Mouse (Mus musculus) lung, embryonic 16.5 days (tissue): ENCODE results near the gene Tedc2. TPM values are rescaled to one million over a fixed set of nuclear protein-coding genes. Genes with fewer than 3 reads are reported as not detected.

Experiments
- ATAC-seq: fragments of 200-750 bp; cut with Nextera tagmentation; 2 replicates; pipeline ENCODE4 v1.8.0; 2017; ENCODE audit warnings: low read depth, mild to moderate bottlenecking, moderate library complexity
- H3K27ac ChIP-seq: fragments of 300-500 bp; sonication (generic); 2 replicates; pipeline ENCODE4 v1.5.1; 2014; ENCODE audit warnings: mild to moderate bottlenecking, control low read depth, low read length
- H3K27me3 ChIP-seq: fragments of 300-500 bp; sonication (generic); 2 replicates; pipeline ENCODE4 v1.6.1; 2014; ENCODE audit warnings: low read depth, low read length, mixed read lengths; ENCODE audit not compliant: control insufficient read depth, insufficient read depth
- H3K36me3 ChIP-seq: fragments of 300-500 bp; sonication (generic); 2 replicates; pipeline ENCODE4 v1.6.1; 2014; ENCODE audit warnings: low read length; ENCODE audit not compliant: control insufficient read depth, insufficient read depth
- H3K4me1 ChIP-seq: fragments of 300-500 bp; sonication (generic); replicated peaks from 2 replicates; pipeline ENCODE4 v1.6.1; 2014; ENCODE audit warnings: low read length, mixed read lengths; ENCODE audit not compliant: control insufficient read depth, insufficient read depth
- H3K4me2 ChIP-seq: fragments of 300-500 bp; sonication (generic); 2 replicates; pipeline ENCODE4 v1.6.1; 2014; ENCODE audit warnings: low read depth, low read length, control low read depth
- H3K4me3 ChIP-seq: fragments of 300-500 bp; sonication (generic); 2 replicates; pipeline ENCODE4 v1.5.1; 2014; ENCODE audit warnings: mild to moderate bottlenecking, low read length, control low read depth
- H3K9ac ChIP-seq: fragments of 300-500 bp; sonication (generic); 2 replicates; pipeline ENCODE4 v1.6.1; 2014; ENCODE audit warnings: low read length, control low read depth
- H3K9me3 ChIP-seq: fragments of 300-500 bp; sonication (generic); 2 replicates; pipeline ENCODE4 v1.6.1; 2016; ENCODE audit warnings: low read length; ENCODE audit not compliant: control insufficient read depth
- WGBS: fragments of 180-500 bp; shearing (Covaris S2); extraction: QIAGEN DNeasy Blood & Tissue Kit; methylation state at CpG from one replicate; pipeline ENCODE4 v1.1.7; 2014; 5-methylcytosine and 5-hydroxymethylcytosine counted together
- polyA plus RNA-seq: library from polyadenylated mRNA; unstranded; fragments of >200 nt; fragmentation: Nextera tagmentation; extraction: Ambion mirVana; gene quantifications from 2 replicates; pipeline ENCODE4 v1.2.1, GENCODE M21; 2015

The Tedc2 gene
- polyA plus RNA-seq, 1 experiment from 2014 or later = 11.3 TPM

DNA sequence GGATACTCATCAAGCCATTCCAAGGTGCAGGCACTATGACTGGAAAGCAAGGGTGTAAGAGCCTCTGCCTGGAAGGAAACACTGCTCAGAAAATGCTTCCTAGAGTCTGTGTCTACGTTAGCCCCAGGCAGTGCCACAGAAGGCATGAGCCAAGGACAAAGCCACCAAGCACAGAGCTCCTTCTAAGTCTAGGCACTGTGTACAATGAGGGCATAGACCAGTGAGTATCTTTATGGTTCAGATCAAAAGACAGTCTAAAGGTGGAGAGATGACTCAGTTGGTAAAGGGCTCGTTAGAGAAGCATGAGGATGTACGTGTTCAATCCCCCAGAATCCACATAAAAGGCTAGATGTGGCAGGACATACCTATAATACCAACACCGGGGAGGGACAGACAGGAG is 19.6 kb downstream of the Tedc2 start:
- Histone ChIP-seq H3K27me3 (peaks cover 3% of the 10 kb centered on the region), H3K9ac (no peak overlapping the region), H3K9me3 (no peaks in the 10 kb centered on the region), H3K27ac (no peak overlapping the region), H3K4me2 (no peak overlapping the region), H3K4me3 (no peak overlapping the region), H3K36me3 (no peaks in the 10 kb centered on the region), H3K4me1 (peaks cover 14% of the 10 kb centered on the region)
- no peak for ATAC-seq
- WGBS = 70% methylated on average over 4 of the region's 4 CpGs

GRCm38 (mm10) chr17:24199741-24200140 is 20.9 kb downstream of the Tedc2 start:
- 60% methylated on average over 4 of the region's 4 CpGs for WGBS
- Histone ChIP-seq H3K36me3 (no peaks in the 10 kb centered on the region), H3K9me3 (no peaks in the 10 kb centered on the region), H3K4me3 (no peak overlapping the region), H3K4me2 (no peak overlapping the region), H3K27ac (no peak overlapping the region), H3K27me3 (no peaks in the 10 kb centered on the region), H3K9ac (no peak overlapping the region), H3K4me1 (peaks cover 7% of the 10 kb centered on the region)
- no peak for ATAC-seq

DNA sequence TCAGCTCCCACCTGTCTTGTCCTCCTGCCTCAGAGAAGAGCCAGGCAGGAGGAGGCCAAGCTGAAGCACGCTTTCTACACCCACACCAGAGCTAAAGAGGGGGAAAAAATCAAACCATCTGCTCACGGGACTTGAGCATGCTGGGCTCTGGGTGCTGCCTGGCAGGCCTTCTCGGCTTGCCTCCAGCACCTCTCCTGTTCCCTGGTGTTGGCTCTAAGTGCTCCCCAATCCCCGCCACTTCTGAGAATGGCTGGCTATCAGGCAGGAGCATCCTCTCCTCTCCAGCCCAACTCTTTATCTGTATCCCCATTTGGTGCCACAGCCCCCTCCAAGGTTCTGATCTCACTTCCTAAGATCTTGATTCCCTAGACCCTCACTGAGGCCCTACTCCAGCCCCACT is 21.4 kb downstream of the Tedc2 start:
- H3K9ac ChIP-seq = no peak overlapping the region
- H3K27me3 ChIP-seq = no peaks in the 10 kb centered on the region
- H3K4me3 ChIP-seq = no peak overlapping the region
- no peaks in the 10 kb centered on the region for H3K36me3 ChIP-seq
- no peaks in the 10 kb centered on the region for H3K9me3 ChIP-seq
- 74% methylated on average over 4 of the region's 4 CpGs for WGBS
- no peak for ATAC-seq
- H3K4me1 ChIP-seq = peaks cover 2% of the 10 kb centered on the region; the same call in 1 of the 2 replicates
- no peak overlapping the region for H3K27ac ChIP-seq
- no peak overlapping the region for H3K4me2 ChIP-seq

- Histone ChIP-seq H3K36me3 (no peaks in the 10 kb centered on the region), H3K27ac (no peak overlapping the region), H3K4me2 (no peak overlapping the region), H3K27me3 (no peaks in the 10 kb centered on the region), H3K4me1 (no peaks in the 10 kb centered on the region; the same call in 1 of the 2 replicates), H3K4me3 (no peak overlapping the region), H3K9ac (no peak overlapping the region), H3K9me3 (no peaks in the 10 kb centered on the region)
- ATAC-seq = no peak
- WGBS = 51% methylated on average over 15 of the region's 15 CpGs
These were observed 23.4 kb downstream of the Tedc2 start for GRCm38 (mm10) chr17:24197032-24197824.

- 51% methylated on average over 2 of the region's 2 CpGs for WGBS
- no peak overlapping the region for H3K4me3 ChIP-seq
- H3K27ac ChIP-seq = no peak overlapping the region
- H3K27me3 ChIP-seq = no peaks in the 10 kb centered on the region
- H3K4me1 ChIP-seq = no peaks in the 10 kb centered on the region; the same call in 1 of the 2 replicates
- H3K36me3 ChIP-seq = no peaks in the 10 kb centered on the region
- H3K9ac ChIP-seq = no peak overlapping the region
- no peak for ATAC-seq
- no peaks in the 10 kb centered on the region for H3K9me3 ChIP-seq
- no peak overlapping the region for H3K4me2 ChIP-seq
These were observed 25.3 kb downstream of the Tedc2 start for GRCm38 (mm10) chr17:24195349-24195748.

DNA sequence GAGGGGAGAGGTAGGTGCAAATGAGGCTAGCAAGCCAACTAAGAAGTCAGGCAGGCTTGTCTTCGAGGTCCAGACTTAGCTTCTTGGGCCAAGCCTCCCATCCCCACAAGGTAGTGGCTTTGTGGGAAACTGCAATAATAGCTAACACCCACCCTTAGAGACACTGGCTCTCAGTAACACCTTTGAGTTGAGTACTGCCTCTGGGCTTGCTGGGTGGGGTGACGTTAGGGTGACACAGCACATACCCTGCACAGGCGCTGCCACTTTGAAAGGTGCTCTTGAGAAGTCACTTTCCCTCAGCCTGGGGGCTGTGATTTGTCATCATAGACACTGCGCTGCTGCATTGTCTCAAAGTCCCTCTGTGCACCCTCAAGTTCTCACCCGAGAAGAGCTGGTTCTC is 26.9 kb downstream of the Tedc2 start:
- H3K4me1 ChIP-seq = no peaks in the 10 kb centered on the region
- WGBS = 79% methylated on average over 5 of the region's 5 CpGs
- H3K4me2 ChIP-seq = no peak overlapping the region
- H3K9ac ChIP-seq = no peak overlapping the region
- ATAC-seq = no peak
- H3K36me3 ChIP-seq = no peaks in the 10 kb centered on the region
- no peaks in the 10 kb centered on the region for H3K27me3 ChIP-seq
- H3K4me3 ChIP-seq = no peak overlapping the region
- H3K27ac ChIP-seq = no peak overlapping the region
- no peaks in the 10 kb centered on the region for H3K9me3 ChIP-seq

- 86% methylated on average over 8 of the region's 8 CpGs for WGBS
- ATAC-seq = no peak
- Histone ChIP-seq H3K9me3 (no peaks in the 10 kb centered on the region), H3K9ac (no peak overlapping the region), H3K4me2 (no peak overlapping the region), H3K27me3 (no peaks in the 10 kb centered on the region), H3K4me1 (no peaks in the 10 kb centered on the region), H3K36me3 (no peaks in the 10 kb centered on the region), H3K27ac (no peak overlapping the region), H3K4me3 (no peak overlapping the region)
These were observed 27.4 kb downstream of the Tedc2 start for GRCm38 (mm10) chr17:24193268-24193667.

DNA sequence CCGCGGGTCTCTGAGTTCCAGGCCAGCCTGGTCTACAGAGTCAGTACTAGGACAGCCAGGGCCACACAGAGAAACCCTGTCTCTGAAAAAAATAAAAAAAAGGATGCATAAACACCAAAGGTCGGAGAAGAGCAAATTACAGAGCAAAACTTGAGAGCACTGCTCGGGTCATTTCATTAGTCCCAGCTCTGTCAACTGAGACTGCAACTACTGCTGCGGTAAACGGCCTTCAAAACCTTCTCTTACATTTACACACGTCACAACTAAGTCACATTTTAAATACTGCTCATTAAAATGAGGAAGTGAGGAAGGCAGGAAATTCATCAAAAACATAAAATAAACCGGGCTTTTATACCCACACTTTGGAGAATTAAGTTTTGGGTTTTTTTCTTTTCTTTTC is 27.8 kb downstream of the Tedc2 start:
- no peak overlapping the region for H3K4me2 ChIP-seq
- no peak for ATAC-seq
- 71% methylated on average over 8 of the region's 8 CpGs for WGBS
- no peaks in the 10 kb centered on the region for H3K9me3 ChIP-seq
- H3K36me3 ChIP-seq = no peaks in the 10 kb centered on the region
- no peak overlapping the region for H3K4me3 ChIP-seq
- H3K9ac ChIP-seq = no peak overlapping the region
- H3K4me1 ChIP-seq = no peaks in the 10 kb centered on the region
- no peak overlapping the region for H3K27ac ChIP-seq
- H3K27me3 ChIP-seq = no peaks in the 10 kb centered on the region

DNA sequence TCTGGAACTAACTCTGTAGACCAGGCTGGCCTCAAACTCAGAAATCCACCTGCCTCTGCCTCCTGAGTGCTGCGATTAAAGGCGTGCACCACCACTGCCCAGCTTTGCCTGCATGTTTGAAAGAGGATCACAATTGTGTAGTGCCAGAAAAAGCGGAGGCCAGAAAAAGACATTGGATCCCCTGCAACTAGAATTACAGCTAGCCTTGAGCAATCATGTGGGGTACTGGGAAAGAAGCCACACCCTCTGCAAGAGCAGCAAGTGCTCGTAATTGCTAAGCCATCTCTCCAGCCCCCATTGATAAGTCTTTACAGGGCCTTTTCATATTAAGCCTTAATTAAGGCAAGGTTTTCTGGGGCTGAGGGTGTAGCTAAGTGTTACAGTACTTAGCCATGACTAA is 29.2 kb downstream of the Tedc2 start:
- Histone ChIP-seq H3K27ac (no peak overlapping the region), H3K9ac (no peak overlapping the region), H3K27me3 (no peaks in the 10 kb centered on the region), H3K4me3 (no peak overlapping the region), H3K36me3 (no peaks in the 10 kb centered on the region), H3K9me3 (no peaks in the 10 kb centered on the region), H3K4me1 (no peaks in the 10 kb centered on the region), H3K4me2 (no peak overlapping the region)
- ATAC-seq = no peak
- WGBS = 77% methylated on average over 4 of the region's 4 CpGs
